Mouse (Mus musculus) limb, embryonic 12.5 days (tissue): ENCODE measurements around the gene Crybb1. TPM values are rescaled to one million over a fixed set of nuclear protein-coding genes. Genes with fewer than 3 reads are reported as not detected.

Source experiments
- ATAC-seq: fragments of 200-750 bp; cut with Nextera tagmentation; 2 replicates; pipeline ENCODE4 v1.8.0; 2017; ENCODE audit warnings: low read depth, moderate TSS enrichment; ENCODE audit not compliant: insufficient number of reproducible peaks, insufficient read depth, low FRiP score, low TSS enrichment
- H3K27ac ChIP-seq: fragments of 300-500 bp; sonication (generic); 2 replicates; pipeline ENCODE4 v1.5.1; 2016; ENCODE audit warnings: mild to moderate bottlenecking, moderate library complexity
- H3K27me3 ChIP-seq: fragments of 300-500 bp; sonication (generic); 2 replicates; pipeline ENCODE4 v1.6.1; 2016; ENCODE audit warnings: mild to moderate bottlenecking, moderate library complexity
- H3K36me3 ChIP-seq: fragments of 300-500 bp; sonication (generic); 2 replicates; pipeline ENCODE4 v1.6.1; 2016; ENCODE audit warnings: mild to moderate bottlenecking, moderate library complexity
- H3K4me1 ChIP-seq: fragments of 300-500 bp; sonication (generic); replicated peaks from 2 replicates; pipeline ENCODE4 v1.6.1; 2016
- H3K4me2 ChIP-seq: fragments of 300-500 bp; sonication (generic); 2 replicates; pipeline ENCODE4 v1.6.1; 2016; ENCODE audit warnings: mild to moderate bottlenecking, moderate library complexity
- H3K4me3 ChIP-seq: fragments of 300-500 bp; sonication (generic); replicated peaks from 2 replicates; pipeline ENCODE4 v1.5.1; 2016; ENCODE audit warnings: mild to moderate bottlenecking
- H3K9ac ChIP-seq: fragments of 300-500 bp; sonication (generic); replicated peaks from 2 replicates; pipeline ENCODE4 v1.6.1; 2016; ENCODE audit warnings: mild to moderate bottlenecking, moderate library complexity
- H3K9me3 ChIP-seq: fragments of 300-500 bp; sonication (generic); 2 replicates; pipeline ENCODE4 v1.6.1; 2016; ENCODE audit warnings: mild to moderate bottlenecking, moderate library complexity
- WGBS: fragments of 180-500 bp; shearing (Covaris S2); methylation state at CpG from one replicate; pipeline ENCODE4 v1.1.7; 2016; 5-methylcytosine and 5-hydroxymethylcytosine counted together
- polyA plus RNA-seq: library from polyadenylated mRNA; unstranded; fragments of >200 nt; fragmentation: Nextera tagmentation; extraction: Ambion mirVana; gene quantifications from 2 replicates; pipeline ENCODE4 v1.2.1, GENCODE M21; 2016

Crybb1 gene
- polyA plus RNA-seq, 1 experiment from 2014 or later: 0.28 TPM

- WGBS: 78% methylated on average over 6 of the region's 6 CpGs
- no peak overlapping the region for H3K4me2 ChIP-seq
- H3K4me3 ChIP-seq: no peak overlapping the region
- no peak for ATAC-seq
- no peak overlapping the region for H3K27ac ChIP-seq
- peaks cover 10% of the 10 kb centered on the region for H3K4me1 ChIP-seq
- H3K36me3 ChIP-seq: no peaks in the 10 kb centered on the region
- H3K9ac ChIP-seq: no peak overlapping the region
- H3K9me3 ChIP-seq: no peaks in the 10 kb centered on the region
- H3K27me3 ChIP-seq: no peaks in the 10 kb centered on the region
Measured at GRCm38 (mm10) chr5:112296404-112297181, 41.0 kb downstream of the Crybb1 start.

GRCm38 (mm10) chr5:112297257-112297656, 41.6 kb downstream of the Crybb1 start:
- H3K4me1 ChIP-seq: peaks cover 10% of the 10 kb centered on the region
- WGBS: 80% methylated on average over 2 of the region's 2 CpGs
- no peak overlapping the region for H3K27ac ChIP-seq
- H3K36me3 ChIP-seq: no peaks in the 10 kb centered on the region
- no peak for ATAC-seq
- H3K27me3 ChIP-seq: no peaks in the 10 kb centered on the region
- no peak overlapping the region for H3K4me2 ChIP-seq
- H3K9ac ChIP-seq: no peak overlapping the region
- H3K4me3 ChIP-seq: no peak overlapping the region
- H3K9me3 ChIP-seq: no peaks in the 10 kb centered on the region

- Histone ChIP-seq H3K4me1 (peaks cover 10% of the 10 kb centered on the region), H3K36me3 (no peaks in the 10 kb centered on the region), H3K4me2 (no peak overlapping the region), H3K27me3 (no peaks in the 10 kb centered on the region), H3K9me3 (no peaks in the 10 kb centered on the region), H3K4me3 (no peak overlapping the region), H3K9ac (no peak overlapping the region), H3K27ac (0 out of 2 replicates have a peak overlapping the region, but pooled peaks have one; percentile 17)
- ATAC-seq: 0 out of 2 replicates have a peak, but pooled peaks have one; percentile 57
- 87% methylated on average over 12 of the region's 12 CpGs for WGBS
Measured at GRCm38 (mm10) chr5:112298226-112298988, 42.8 kb downstream of the Crybb1 start.

- ATAC-seq: no peak
- H3K4me1 ChIP-seq: peaks cover 10% of the 10 kb centered on the region
- H3K27ac ChIP-seq: 0 out of 2 replicates have a peak overlapping the region, but pooled peaks have one; percentile 17
- no peaks in the 10 kb centered on the region for H3K27me3 ChIP-seq
- H3K36me3 ChIP-seq: 0 out of 2 replicates have a peak, but pooled peaks cover 4% of the 10 kb centered on the region
- H3K9me3 ChIP-seq: no peaks in the 10 kb centered on the region
- H3K9ac ChIP-seq: no peak overlapping the region
- WGBS: 81% methylated on average over 4 of the region's 4 CpGs
- H3K4me3 ChIP-seq: no peak overlapping the region
- no peak overlapping the region for H3K4me2 ChIP-seq
Measured at GRCm38 (mm10) chr5:112299399-112299798, 43.8 kb downstream of the Crybb1 start.

GRCm38 (mm10) chr5:112300112-112300511, 44.5 kb downstream of the Crybb1 start:
- Histone ChIP-seq H3K4me1 (peaks cover 3% of the 10 kb centered on the region; the same call in 1 of the 2 replicates), H3K27ac (no peak overlapping the region), H3K4me2 (no peak overlapping the region), H3K36me3 (peaks cover 4% of the 10 kb centered on the region; the same call in 1 of the 2 replicates), H3K4me3 (no peak overlapping the region), H3K9ac (no peak overlapping the region), H3K27me3 (no peaks in the 10 kb centered on the region), H3K9me3 (no peaks in the 10 kb centered on the region)
- WGBS: 93% methylated on average over 2 of the region's 2 CpGs
- no peak for ATAC-seq

GRCm38 (mm10) chr5:112300721-112301308, 45.2 kb downstream of the Crybb1 start:
- 88% methylated on average over 6 of the region's 6 CpGs for WGBS
- no peaks in the 10 kb centered on the region for H3K9me3 ChIP-seq
- ATAC-seq: no peak
- no peak overlapping the region for H3K9ac ChIP-seq
- H3K27me3 ChIP-seq: no peaks in the 10 kb centered on the region
- no peaks in the 10 kb centered on the region for H3K4me1 ChIP-seq
- no peak overlapping the region for H3K27ac ChIP-seq
- H3K4me3 ChIP-seq: no peak overlapping the region
- no peak overlapping the region for H3K4me2 ChIP-seq
- H3K36me3 ChIP-seq: peaks cover 9% of the 10 kb centered on the region; the same call in 1 of the 2 replicates

- Histone ChIP-seq H3K4me1 (no peaks in the 10 kb centered on the region), H3K9ac (no peak overlapping the region), H3K4me2 (no peak overlapping the region), H3K4me3 (no peak overlapping the region), H3K36me3 (peaks cover 15% of the 10 kb centered on the region; the same call in 1 of the 2 replicates), H3K9me3 (no peaks in the 10 kb centered on the region), H3K27ac (no peak overlapping the region), H3K27me3 (no peaks in the 10 kb centered on the region)
- ATAC-seq: no peak
- WGBS: 83% methylated on average over 4 of the region's 4 CpGs
Measured at GRCm38 (mm10) chr5:112301694-112302093, 46.1 kb downstream of the Crybb1 start.

- H3K27me3 ChIP-seq: no peaks in the 10 kb centered on the region
- H3K4me1 ChIP-seq: no peaks in the 10 kb centered on the region
- H3K4me3 ChIP-seq: no peak overlapping the region
- no peak overlapping the region for H3K9ac ChIP-seq
- 91% methylated on average over 5 of the region's 5 CpGs for WGBS
- ATAC-seq: no peak
- peaks cover 17% of the 10 kb centered on the region for H3K36me3 ChIP-seq
- H3K9me3 ChIP-seq: no peaks in the 10 kb centered on the region
- H3K27ac ChIP-seq: no peak overlapping the region
- no peak overlapping the region for H3K4me2 ChIP-seq
Measured at GRCm38 (mm10) chr5:112302310-112302709, 46.7 kb downstream of the Crybb1 start.

- H3K9ac ChIP-seq: no peak overlapping the region
- ATAC-seq: no peak
- no peaks in the 10 kb centered on the region for H3K4me1 ChIP-seq
- H3K27me3 ChIP-seq: no peaks in the 10 kb centered on the region
- no peaks in the 10 kb centered on the region for H3K9me3 ChIP-seq
- H3K4me2 ChIP-seq: no peak overlapping the region
- H3K36me3 ChIP-seq: peaks cover 52% of the 10 kb centered on the region
- no peak overlapping the region for H3K27ac ChIP-seq
- 75% methylated on average over 5 of the region's 5 CpGs for WGBS
- H3K4me3 ChIP-seq: no peak overlapping the region
Measured at GRCm38 (mm10) chr5:112305842-112306241, 50.2 kb downstream of the Crybb1 start.

GRCm38 (mm10) chr5:112313222-112313885, 57.7 kb downstream of the Crybb1 start:
- H3K27ac ChIP-seq: no peak overlapping the region
- no peak overlapping the region for H3K4me3 ChIP-seq
- no peaks in the 10 kb centered on the region for H3K27me3 ChIP-seq
- no peak overlapping the region for H3K9ac ChIP-seq
- peaks cover 79% of the 10 kb centered on the region for H3K36me3 ChIP-seq
- no peak for ATAC-seq
- no peaks in the 10 kb centered on the region for H3K9me3 ChIP-seq
- no peak overlapping the region for H3K4me2 ChIP-seq
- no peaks in the 10 kb centered on the region for H3K4me1 ChIP-seq
- 88% methylated on average over 11 of the region's 11 CpGs for WGBS

- H3K4me2 ChIP-seq: no peak overlapping the region
- no peaks in the 10 kb centered on the region for H3K9me3 ChIP-seq
- H3K27ac ChIP-seq: no peak overlapping the region
- no peaks in the 10 kb centered on the region for H3K4me1 ChIP-seq
- WGBS: 88% methylated on average over 5 of the region's 5 CpGs
- H3K27me3 ChIP-seq: no peaks in the 10 kb centered on the region
- H3K4me3 ChIP-seq: no peak overlapping the region
- H3K9ac ChIP-seq: no peak overlapping the region
- H3K36me3 ChIP-seq: peaks cover 48% of the 10 kb centered on the region
- no peak for ATAC-seq
Measured at GRCm38 (mm10) chr5:112316468-112316867, 60.9 kb downstream of the Crybb1 start.
